Mouse (Mus musculus) liver, adult 2 months (tissue): ENCODE results near the gene Abcb9.

Source experiments
- CTCF ChIP-seq: fragments of 200-500 bp; IDR thresholded peaks from 2 replicates; pipeline ENCODE4 v1.5.1; 2011; ENCODE audit warnings: low read depth, low read length, control low read depth
- POLR2A ChIP-seq: fragments of 200-500 bp; IDR thresholded peaks from 2 replicates; pipeline ENCODE4 v1.6.1; 2011; ENCODE audit warnings: low read length, control low read depth; ENCODE audit not compliant: insufficient read depth; ENCODE audit errors: extremely low read depth

DNA sequence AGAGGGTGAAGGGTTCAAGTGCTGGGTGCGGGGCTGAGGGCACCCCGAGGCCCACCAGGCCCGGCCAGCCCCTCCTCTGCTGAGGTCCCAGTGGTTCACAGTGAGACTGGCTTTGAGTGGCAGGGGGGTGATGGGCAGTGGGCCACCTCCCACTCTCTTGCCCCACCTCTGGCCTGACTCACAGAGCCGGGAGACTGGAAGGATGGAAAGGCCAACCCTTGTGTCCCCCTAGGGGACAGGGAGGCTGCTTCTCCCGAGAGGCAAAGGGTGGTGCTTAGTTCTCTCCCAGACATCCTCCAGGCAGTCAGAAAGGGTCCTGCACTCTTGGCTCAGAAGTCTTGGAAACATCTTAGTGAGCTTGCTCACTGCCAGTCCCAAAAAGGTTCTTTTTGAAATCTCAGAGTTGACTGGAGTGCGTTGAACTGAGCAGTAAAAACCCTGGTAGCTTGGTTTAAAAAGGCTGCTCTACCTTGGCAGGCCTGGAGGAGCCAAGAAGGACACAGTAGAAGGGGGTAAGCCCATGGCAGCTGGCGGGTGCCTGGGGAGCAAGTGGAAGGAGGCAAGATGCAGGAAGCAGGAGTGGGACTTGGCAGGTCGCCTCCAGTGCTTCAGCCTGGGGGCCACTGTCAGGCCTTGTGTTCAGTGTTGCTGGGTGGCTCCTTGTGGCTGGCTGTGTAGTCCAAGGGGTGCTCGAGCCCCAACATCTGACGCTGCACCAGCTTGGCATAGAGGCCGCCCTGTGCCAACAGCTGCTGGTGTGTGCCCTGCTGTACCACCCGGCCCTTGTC is 33.4 kb downstream of the Abcb9 start:
- TF ChIP-seq POLR2A (no peak), CTCF (no peak)
